Mouse (Mus musculus) megakaryocyte, embryonic 14.5 days (primary cell): ENCODE data around the gene Ptges3. TPM values are rescaled to one million over a fixed set of nuclear protein-coding genes. Genes with fewer than 3 reads are reported as not detected.

Experiments
- H3K27me3 ChIP-seq: replicated peaks from 2 replicates; pipeline ENCODE3; 2012; ENCODE audit warnings: inconsistent platforms
- H3K36me3 ChIP-seq: replicated peaks from 2 replicates; pipeline ENCODE3; 2012; ENCODE audit warnings: low read length, inconsistent platforms, mixed read lengths
- H3K4me1 ChIP-seq: 2 replicates; pipeline ENCODE4 v1.6.1; 2012; ENCODE audit warnings: inconsistent platforms
- H3K4me3 ChIP-seq: replicated peaks from 2 replicates; pipeline ENCODE3; 2012; ENCODE audit warnings: moderate library complexity, mild to moderate bottlenecking, inconsistent platforms
- H3K9me3 ChIP-seq: 2 replicates; pipeline ENCODE4 v1.6.1; 2012; ENCODE audit warnings: inconsistent platforms
- FLI1 ChIP-seq: IDR thresholded peaks from 2 replicates; pipeline ENCODE4 v1.6.1; 2012; ENCODE audit warnings: low read length, inconsistent platforms, mixed read lengths
- GATA1 ChIP-seq: IDR thresholded peaks from 3 replicates; pipeline ENCODE4 v1.6.1; 2012; ENCODE audit warnings: mixed read lengths, low read length, inconsistent platforms, borderline replicate concordance
- polyA plus RNA-seq: library from polyadenylated mRNA; stranded (reverse); fragments of >175 nt; gene quantifications from 2 replicates; pipeline ENCODE4 v1.2.3, GENCODE M21; 2012; ENCODE audit warnings: low replicate concordance; ENCODE audit not compliant: insufficient read depth

Gene Ptges3
- polyA plus RNA-seq, 1 experiment: 96.2 TPM

DNA sequence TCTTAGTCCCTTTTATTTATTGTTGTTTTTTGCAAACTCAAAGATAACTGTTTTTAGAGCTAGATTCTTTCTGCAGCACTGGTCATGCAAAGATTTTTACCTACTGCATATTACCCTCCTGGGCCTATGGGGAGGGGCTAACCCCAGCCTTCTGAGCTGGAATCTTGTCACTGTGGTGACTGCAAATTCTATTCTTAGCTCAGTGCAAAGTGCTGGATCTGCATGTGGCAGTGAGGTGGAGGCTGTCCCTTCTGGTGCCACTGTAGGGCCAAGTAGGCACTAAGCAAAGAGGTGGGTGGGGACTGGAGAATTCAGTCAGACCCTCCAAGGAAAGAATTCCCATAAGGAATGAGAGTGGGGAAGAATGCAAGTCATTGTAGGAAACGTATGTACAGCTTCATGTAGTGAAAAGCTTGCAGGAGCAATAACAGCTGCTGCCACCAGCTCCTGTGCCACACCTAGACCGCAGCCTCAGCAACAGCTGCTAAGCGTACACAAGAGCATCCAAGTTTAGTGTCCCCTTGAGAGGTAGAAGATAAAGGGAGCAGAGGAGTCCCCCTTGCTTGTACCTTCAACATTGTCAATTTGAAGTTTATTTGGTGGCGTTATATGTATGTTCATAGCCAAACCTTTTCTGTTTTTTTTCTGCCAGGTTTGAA, 51.5 kb downstream of the Ptges3 start:
- TF ChIP-seq FLI1 (no peak), GATA1 (no peak)
- Histone ChIP-seq H3K4me3 (no peak overlapping the region), H3K9me3 (no peaks in the 10 kb centered on the region), H3K27me3 (no peaks in the 10 kb centered on the region), H3K36me3 (peaks cover 93% of the 10 kb centered on the region), H3K4me1 (peaks cover 20% of the 10 kb centered on the region)

DNA sequence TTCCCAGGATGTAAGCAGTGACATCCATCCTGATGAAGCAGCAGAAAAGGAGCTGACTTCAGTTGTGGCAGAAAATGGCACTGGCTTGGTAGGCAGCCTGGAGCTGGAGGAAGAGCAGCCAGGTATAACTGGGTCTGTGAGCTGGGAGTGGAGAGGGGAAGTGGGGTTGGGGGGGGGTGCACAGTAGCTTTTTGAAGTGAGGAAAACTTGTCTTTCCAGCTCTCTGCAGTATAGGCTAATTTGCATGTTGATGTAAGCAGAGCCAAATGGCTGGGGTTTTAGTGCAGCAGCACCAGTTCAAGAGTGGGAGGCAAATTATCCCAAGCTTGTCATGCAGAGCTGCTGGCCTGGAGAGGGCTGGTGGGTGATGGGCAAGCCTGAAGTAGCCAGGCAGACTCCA, 52.5 kb downstream of the Ptges3 start:
- Histone ChIP-seq H3K4me3 (no peak overlapping the region), H3K36me3 (peaks cover 97% of the 10 kb centered on the region), H3K27me3 (no peaks in the 10 kb centered on the region), H3K4me1 (peaks cover 20% of the 10 kb centered on the region), H3K9me3 (no peaks in the 10 kb centered on the region)
- no peak for TF ChIP-seq GATA1
- no peak for TF ChIP-seq FLI1

DNA sequence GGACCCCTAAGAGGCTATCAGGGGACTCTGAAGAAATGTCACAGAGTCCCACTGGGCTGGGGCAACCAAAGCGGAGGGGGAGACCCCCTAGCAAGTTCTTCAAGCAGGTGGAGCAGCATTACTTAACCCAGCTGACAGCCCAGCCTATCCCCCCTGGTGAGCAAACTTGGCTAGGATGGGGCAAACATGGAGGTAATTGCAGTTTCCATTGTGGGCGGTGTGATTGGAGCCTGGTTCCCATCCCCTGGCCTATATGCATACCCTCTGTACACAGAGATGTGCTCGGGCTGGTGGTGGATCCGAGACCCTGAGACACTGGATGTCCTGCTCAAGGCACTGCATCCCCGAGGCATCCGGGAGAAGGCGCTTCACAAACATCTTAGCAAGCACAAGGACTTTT, 65.1 kb downstream of the Ptges3 start:
- peaks cover 99% of the 10 kb centered on the region for H3K36me3 ChIP-seq
- no peak overlapping the region for H3K4me3 ChIP-seq
- no peaks in the 10 kb centered on the region for H3K9me3 ChIP-seq

DNA sequence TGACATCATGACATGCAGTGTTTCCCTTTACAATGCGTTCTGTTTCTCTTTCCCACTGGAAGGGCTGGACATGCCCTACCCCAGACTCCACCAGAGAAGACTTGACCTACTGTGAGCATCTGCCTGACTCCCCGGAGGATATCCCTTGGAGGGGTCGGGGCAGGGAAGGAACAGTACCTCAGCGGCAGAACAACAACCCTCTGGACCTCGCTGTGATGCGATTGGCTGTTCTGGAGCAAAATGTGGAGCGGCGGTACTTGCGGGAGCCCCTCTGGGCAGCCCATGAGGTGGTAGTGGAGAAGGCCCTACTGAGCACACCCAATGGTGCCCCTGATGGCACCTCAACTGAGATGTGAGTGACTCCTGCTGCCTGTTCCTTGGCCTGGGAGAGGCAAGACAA, 66.1 kb downstream of the Ptges3 start:
- Histone ChIP-seq H3K4me3 (no peak overlapping the region), H3K9me3 (no peaks in the 10 kb centered on the region), H3K4me1 (peaks cover 3% of the 10 kb centered on the region; the same call in 1 of the 2 replicates), H3K27me3 (no peaks in the 10 kb centered on the region), H3K36me3 (peaks cover 97% of the 10 kb centered on the region)
- TF ChIP-seq FLI1: no peak
- TF ChIP-seq GATA1: no peak

More for the DNA sequence above, 65.1 kb downstream of the Ptges3 start:
- H3K27me3 ChIP-seq: no peaks in the 10 kb centered on the region
- TF ChIP-seq FLI1 (no peak), GATA1 (no peak)
- peaks cover 3% of the 10 kb centered on the region; the same call in 1 of the 2 replicates for H3K4me1 ChIP-seq

DNA sequence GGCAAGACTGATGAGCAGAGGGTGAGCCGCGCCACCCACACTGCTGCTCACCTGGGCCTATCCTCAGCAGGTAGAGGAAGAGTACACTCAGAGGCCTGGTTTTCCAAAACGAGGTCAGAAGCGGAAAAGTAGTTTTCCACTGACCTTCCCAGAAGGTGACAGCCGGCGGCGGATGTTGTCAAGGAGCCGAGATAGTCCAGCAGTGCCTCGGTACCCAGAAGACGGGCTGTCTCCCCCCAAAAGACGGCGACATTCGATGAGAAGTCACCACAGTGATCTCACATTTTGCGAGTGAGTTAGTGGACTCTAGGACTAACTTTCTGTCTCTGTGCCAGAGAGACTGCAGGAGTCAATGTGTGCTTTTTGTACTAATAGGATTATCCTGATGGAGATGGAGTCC, 67.2 kb downstream of the Ptges3 start:
- H3K4me1 ChIP-seq: peaks cover 3% of the 10 kb centered on the region; the same call in 1 of the 2 replicates
- H3K4me3 ChIP-seq: no peak overlapping the region
- TF ChIP-seq FLI1 (no peak), GATA1 (no peak)
- no peaks in the 10 kb centered on the region for H3K27me3 ChIP-seq
- H3K36me3 ChIP-seq: peaks cover 96% of the 10 kb centered on the region
- H3K9me3 ChIP-seq: no peaks in the 10 kb centered on the region

Other genes starting within 250 kb of the Ptges3 start
- not detected in 2 replicates for gene Rdh19, start 209.0 kb upstream of the Ptges3 start, polyA plus RNA-seq
- not detected in 2 replicates for gene Rdh16f2, start 192.5 kb upstream of the Ptges3 start, polyA plus RNA-seq
- not detected in 2 replicates for gene Rdh7, start 170.1 kb upstream of the Ptges3 start, polyA plus RNA-seq
- not detected in 2 replicates for gene Sdr9c7, start 160.4 kb upstream of the Ptges3 start, polyA plus RNA-seq
- gene Hsd17b6, start 51.3 kb upstream of the Ptges3 start, polyA plus RNA-seq: not detected in 2 replicates
- 2.6 TPM in 1 of 2 replicates, not detected in the other for gene Prim1, start 43.8 kb upstream of the Ptges3 start, polyA plus RNA-seq
- 24.2 and 146 TPM in 2 replicates for gene Naca, start 23.4 kb upstream of the Ptges3 start, polyA plus RNA-seq
- gene Atp5b, start 24.3 kb downstream of the Ptges3 start, polyA plus RNA-seq: 796 and 843 TPM in 2 replicates
- gene Baz2a, start 32.6 kb downstream of the Ptges3 start, polyA plus RNA-seq: 6.9 and 16.7 TPM in 2 replicates
- 1.6 and 7.6 TPM in 2 replicates for gene Rbms2, start 121.3 kb downstream of the Ptges3 start, polyA plus RNA-seq
- 1.8 TPM in 1 of 2 replicates, not detected in the other for gene Gls2, start 135.5 kb downstream of the Ptges3 start, polyA plus RNA-seq
- gene Spryd4, start 152.9 kb downstream of the Ptges3 start, polyA plus RNA-seq: 0.73 TPM in 1 of 2 replicates, not detected in the other
- not detected in 2 replicates for gene Mip, start 166.9 kb downstream of the Ptges3 start, polyA plus RNA-seq
- gene Timeless, start 173.1 kb downstream of the Ptges3 start, polyA plus RNA-seq: 2.2 and 8.3 TPM in 2 replicates
- not detected in 2 replicates for gene Apon, start 195.1 kb downstream of the Ptges3 start, polyA plus RNA-seq
- gene Apof, start 209.7 kb downstream of the Ptges3 start, polyA plus RNA-seq: not detected in 2 replicates
- 8.1 and 18.2 TPM in 2 replicates for gene Stat2, start 211.6 kb downstream of the Ptges3 start, polyA plus RNA-seq
- 0.49 TPM in 1 of 2 replicates, not detected in the other for gene Il23a, start 239.8 kb downstream of the Ptges3 start, polyA plus RNA-seq
- gene Pan2, start 244.4 kb downstream of the Ptges3 start, polyA plus RNA-seq: 0.91 and 1.1 TPM in 2 replicates